20 mouse cellular contexts compared by ENCODE assay signal in genomic region chr9:86720227-86720626, GRCm38 (mm10). TPM values are rescaled to one million over a fixed set of nuclear protein-coding genes. Genes with fewer than 3 reads are reported as not detected.
DNase-seq lines count a peak whose midpoint lies in the region; ATAC-seq and TF ChIP-seq lines count a peak whose summit lies in the region.
"Had no signal": no experiment of that assay in that cellular context is flagged by ENCODE, and none has a peak within 500 bp of the region (broad histone marks: within the 10 kb centered on the region; RNA-seq: fewer than 3 reads in every experiment).

No protein-coding gene starts in this region.

- TF ChIP-seq POLR2A in MEL (IDR thresholded peaks at IDR 0.05; ENCODE audit: control insufficient read depth in 1 of 2, insufficient read depth in 1 of 2, low read depth in 1 of 2, low read length in 2 of 2, poor library complexity in 1 of 2) = no peak

- no peak for DNase-seq in MEL (ENCODE audit: low read depth, low spot score)
- DNase-seq in left cerebral cortex, postnatal 25 days (ENCODE audit: low spot score in 2 of 2) = no peak
- DNase-seq in thymus, postnatal 10 days (ENCODE audit: low spot score in 2 of 2) = no peak
- no peak for DNase-seq in urinary bladder, postnatal 4 days (ENCODE audit: low spot score in 2 of 2)
- DNase-seq: adrenal gland, adult 8-10 months; adrenal gland, postnatal 14 days; adrenal gland, postnatal 36 days; cerebellum, adult 11-12 months; cerebellum, adult 2 months; cerebellum, adult 9-10 months; cerebellum, postnatal 10 days; cerebellum, postnatal 25 days had no signal

- peak; percentile 49; the same call in 1 of the 2 replicates for ATAC-seq in intestine, embryonic 15.5 days
- peak; percentile 85 for ATAC-seq in intestine, postnatal 0 days
- ATAC-seq: activated CD4-positive, CD25-positive, alpha-beta regulatory T cell, adult 4 months; forebrain, embryonic 13.5 days; forebrain, embryonic 15.5 days; Patski had no signal

- H3K4me2 ChIP-seq in intestine, embryonic 15.5 days (replicated peaks) = no peak overlapping the region
- H3K4me2 ChIP-seq in intestine, postnatal 0 days (replicated peaks; ENCODE audit: low read depth) = no peak overlapping the region
- H3K4me2 ChIP-seq: embryonic facial prominence, embryonic 12.5 days; forebrain, embryonic 13.5 days; forebrain, embryonic 15.5 days had no signal

- no peak for TF ChIP-seq EP300 in MEL (IDR thresholded peaks at IDR 0.05; ENCODE audit: low read depth in 1 of 2, low read length in 2 of 2)

- H3K4me3 ChIP-seq in MEL (ENCODE audit: control insufficient read depth in 1 of 2, insufficient read depth in 1 of 2, low read depth in 2 of 2, low read length in 2 of 2) = no peak overlapping the region
- H3K4me3 ChIP-seq in intestine, embryonic 15.5 days (replicated peaks) = no peak overlapping the region
- no peak overlapping the region for H3K4me3 ChIP-seq in intestine, postnatal 0 days (ENCODE audit: low read depth, low read length)
- H3K4me3 ChIP-seq: embryonic facial prominence, embryonic 10.5 days; embryonic facial prominence, embryonic 12.5 days; forebrain, embryonic 13.5 days; forebrain, embryonic 15.5 days had no signal

- intact Hi-C loops in left cerebral cortex, postnatal 25 days (cut with DNase I) = no loop called here

- no peak overlapping the region for H3K27ac ChIP-seq in MEL (ENCODE audit: control insufficient read depth, low read depth, low read length)
- no peak overlapping the region for H3K27ac ChIP-seq in intestine, embryonic 15.5 days
- H3K27ac ChIP-seq in intestine, postnatal 0 days (ENCODE audit: low read depth, low read length) = no peak overlapping the region
- H3K27ac ChIP-seq: embryonic facial prominence, embryonic 10.5 days; embryonic facial prominence, embryonic 12.5 days; forebrain, embryonic 13.5 days; forebrain, embryonic 15.5 days had no signal

- WGBS in intestine, embryonic 15.5 days = 86% methylated on average over 5 of the region's 5 CpGs
- WGBS in intestine, postnatal 0 days = 53% methylated on average over 5 of the region's 5 CpGs

- TF ChIP-seq CTCF in MEL (IDR thresholded peaks at IDR 0.05 in 2 of 3, conservative IDR thresholded peaks at IDR 0.05 in 1 of 3; ENCODE audit: control insufficient read depth in 1 of 3, insufficient read depth in 1 of 3, low read depth in 2 of 3, low read length in 3 of 3, poor library complexity in 1 of 3, severe bottlenecking in 1 of 3) = no peak
- no peak for TF ChIP-seq CTCF in intestine, postnatal 0 days (IDR thresholded peaks at IDR 0.05; ENCODE audit: low read depth)

- no peaks in the 10 kb centered on the region; a peak in 2 of 4 replicates for H3K27me3 ChIP-seq in MEL (ENCODE audit: control insufficient read depth in 1 of 2, insufficient read depth in 2 of 2, low read length in 2 of 2)
- H3K27me3 ChIP-seq in intestine, embryonic 15.5 days (replicated peaks) = no peaks in the 10 kb centered on the region
- no peaks in the 10 kb centered on the region for H3K27me3 ChIP-seq in intestine, postnatal 0 days (replicated peaks; ENCODE audit: control insufficient read depth, insufficient read depth, low read length)
- H3K27me3 ChIP-seq: embryonic facial prominence, embryonic 12.5 days; forebrain, embryonic 13.5 days; forebrain, embryonic 15.5 days; Patski had no signal

- H3K79me2 ChIP-seq in MEL (ENCODE audit: control insufficient read depth, insufficient read depth, low read length, poor library complexity) = no peaks in the 10 kb centered on the region

- H3K9me3 ChIP-seq in MEL (replicated peaks; ENCODE audit: insufficient read depth, low read length) = no peaks in the 10 kb centered on the region
- no peaks in the 10 kb centered on the region for H3K9me3 ChIP-seq in intestine, embryonic 15.5 days
- H3K9me3 ChIP-seq in intestine, postnatal 0 days (ENCODE audit: control insufficient read depth) = no peaks in the 10 kb centered on the region
- H3K9me3 ChIP-seq: embryonic facial prominence, embryonic 10.5 days; embryonic facial prominence, embryonic 12.5 days; forebrain, embryonic 13.5 days; forebrain, embryonic 15.5 days had no signal

- H3K36me3 ChIP-seq in MEL (ENCODE audit: control insufficient read depth in 1 of 2, insufficient read depth in 2 of 2, low read length in 2 of 2) = no peaks in the 10 kb centered on the region
- H3K36me3 ChIP-seq in intestine, embryonic 15.5 days = no peaks in the 10 kb centered on the region
- H3K36me3 ChIP-seq in intestine, postnatal 0 days (ENCODE audit: control insufficient read depth, insufficient read depth) = no peaks in the 10 kb centered on the region
- H3K36me3 ChIP-seq: embryonic facial prominence, embryonic 10.5 days; embryonic facial prominence, embryonic 12.5 days; forebrain, embryonic 15.5 days had no signal

- no peaks in the 10 kb centered on the region for H3K4me1 ChIP-seq in MEL (ENCODE audit: control insufficient read depth in 1 of 2, insufficient read depth in 2 of 2, low read length in 2 of 2)
- H3K4me1 ChIP-seq in intestine, embryonic 15.5 days (replicated peaks) = no peaks in the 10 kb centered on the region
- 0 out of 2 replicates have a peak, but pooled peaks cover 3% of the 10 kb centered on the region for H3K4me1 ChIP-seq in intestine, postnatal 0 days (replicated peaks; ENCODE audit: control insufficient read depth, insufficient read depth, low read length)
- H3K4me1 ChIP-seq: embryonic facial prominence, embryonic 10.5 days; embryonic facial prominence, embryonic 12.5 days; forebrain, embryonic 13.5 days; forebrain, embryonic 15.5 days had no signal

- TF ChIP-seq RAD21 in MEL (IDR thresholded peaks at IDR 0.05; ENCODE audit: low read depth, low read length) = no peak

- no peak overlapping the region for H3K9ac ChIP-seq in MEL (ENCODE audit: control insufficient read depth, low read depth, low read length, poor library complexity, severe bottlenecking)
- H3K9ac ChIP-seq in intestine, embryonic 15.5 days = no peak overlapping the region
- H3K9ac ChIP-seq in intestine, postnatal 0 days (ENCODE audit: low read depth, low read length) = no peak overlapping the region
- H3K9ac ChIP-seq: embryonic facial prominence, embryonic 12.5 days; forebrain, embryonic 13.5 days; forebrain, embryonic 15.5 days had no signal

TF ChIP-seq in MEL, 35 proteins besides CTCF, POLR2A, EP300 and RAD21:
- TF ChIP-seq POLR2AphosphoS5 (IDR thresholded peaks at IDR 0.05; ENCODE audit: borderline replicate concordance, low read depth, low read length) (no peak), USF1 (IDR thresholded peaks at IDR 0.05; ENCODE audit: low read depth, low read length) (peak; percentile 46; the same call in 1 of the 2 replicates)

RNA-seq across cellular contexts. Expression of gene Prss35, which starts 23.2 kb away (rescaled TPM):
- not detected in 2 replicates for total RNA-seq in MEL (2012; rRNA removed)
- polyA plus RNA-seq in MEL (2012; ENCODE audit: insufficient read depth in 1 of 2, insufficient read length in 2 of 2, low read depth in 1 of 2, low replicate concordance in 2 of 2, missing spikeins in 1 of 2) = not detected
- 14.3 and 16.4 TPM in 2 replicates for polyA plus RNA-seq in intestine, embryonic 15.5 days (2015; fragmentation: Nextera tagmentation; extraction: Ambion mirVana)
- 4.8 TPM in 2 replicates for polyA plus RNA-seq in intestine, postnatal 0 days (2015; fragmentation: Nextera tagmentation; extraction: Ambion mirVana)
- 1 to 10 TPM; 2.6 TPM for total RNA-seq in left cerebral cortex, postnatal 25 days (2021)
- polyA plus RNA-seq: activated CD4-positive, CD25-positive, alpha-beta regulatory T cell, adult 4 months had no signal

RNA-seq across cellular contexts. Expression of gene Me1, which starts 24.5 kb away (rescaled TPM):
- 7.1 and 12.1 TPM in 2 replicates for total RNA-seq in MEL (2012; rRNA removed)
- 100 to 1,000 TPM in 1 of 2 experiments, 10 to 100 TPM in 1; 23.4 to 123 TPM for polyA plus RNA-seq in MEL (2012; ENCODE audit: insufficient read depth in 1 of 2, insufficient read length in 2 of 2, low read depth in 1 of 2, low replicate concordance in 2 of 2, missing spikeins in 1 of 2)
- polyA plus RNA-seq in intestine, embryonic 15.5 days (2015; fragmentation: Nextera tagmentation; extraction: Ambion mirVana) = 21.2 and 22.9 TPM in 2 replicates
- polyA plus RNA-seq in intestine, postnatal 0 days (2015; fragmentation: Nextera tagmentation; extraction: Ambion mirVana) = 51.6 and 55.2 TPM in 2 replicates
- 10 to 100 TPM; 53.1 to 57.3 TPM for total RNA-seq in left cerebral cortex, postnatal 25 days (2021)
- polyA plus RNA-seq: activated CD4-positive, CD25-positive, alpha-beta regulatory T cell, adult 4 months had no signal
